Mouse (Mus musculus): ENCODE results near the gene Trim47. TPM values are rescaled to one million over a fixed set of nuclear protein-coding genes. Genes with fewer than 3 reads are reported as not detected.

Gene Trim47
- total RNA-seq, 2 experiments from 2014 or later, result 6.2 to 7.9 TPM

DNA sequence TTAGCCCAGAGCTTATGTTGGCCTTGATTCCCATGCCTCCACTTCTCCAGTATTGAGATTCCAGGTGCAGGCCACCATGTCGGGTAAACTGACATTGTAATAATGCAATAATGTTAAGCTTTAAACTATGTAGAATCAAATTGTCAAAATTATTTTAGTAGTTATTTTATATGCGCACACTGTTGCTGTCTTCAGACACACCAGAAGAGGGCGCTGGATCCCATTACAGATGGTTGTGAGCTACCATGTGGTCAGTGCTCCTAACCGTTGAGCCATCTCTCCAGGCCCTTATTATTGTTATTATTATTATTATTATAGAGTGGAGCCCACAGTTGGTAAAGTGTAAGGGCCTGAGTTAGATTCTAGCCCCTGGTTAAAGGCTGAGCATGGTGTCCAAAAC lies 15.9 kb downstream of the Trim47 start:
- intact Hi-C loops (cut with DNase I), result no loop called here
- DNase-seq (ENCODE audit: extremely low spot score in 1 of 2, low spot score in 2 of 2), result no peak

DNA sequence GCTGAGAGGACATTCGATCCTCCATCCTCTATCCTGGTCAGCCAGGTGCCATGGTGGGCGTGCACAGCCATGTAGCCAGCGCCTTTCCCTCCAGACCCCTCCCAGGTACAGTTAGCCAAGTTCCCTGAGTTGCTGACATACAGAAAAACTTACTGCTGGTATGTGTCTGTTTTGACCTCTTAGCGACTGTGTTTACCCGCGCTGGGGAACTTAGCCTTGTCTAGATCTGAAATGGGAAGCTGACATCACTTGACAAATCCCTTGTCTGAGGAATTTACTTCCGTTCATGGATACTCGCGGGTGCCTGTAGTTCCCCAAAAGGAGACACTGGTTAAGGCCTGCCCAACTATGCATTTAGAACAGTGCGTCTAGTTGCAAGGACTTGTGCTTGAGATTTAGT lies 16.5 kb downstream of the Trim47 start:
- intact Hi-C loops (cut with DNase I), result no loop called here
- DNase-seq (ENCODE audit: extremely low spot score in 1 of 2, low spot score in 2 of 2), result peak in 1 of 2 experiments; percentile 20

GRCm38 (mm10) chr11:116110131-116110530 lies 16.9 kb downstream of the Trim47 start:
- peak in 1 of 2 experiments; percentile 88 for DNase-seq (ENCODE audit: extremely low spot score in 1 of 2, low spot score in 2 of 2)
- intact Hi-C loops (cut with DNase I), result no loop called here

DNA sequence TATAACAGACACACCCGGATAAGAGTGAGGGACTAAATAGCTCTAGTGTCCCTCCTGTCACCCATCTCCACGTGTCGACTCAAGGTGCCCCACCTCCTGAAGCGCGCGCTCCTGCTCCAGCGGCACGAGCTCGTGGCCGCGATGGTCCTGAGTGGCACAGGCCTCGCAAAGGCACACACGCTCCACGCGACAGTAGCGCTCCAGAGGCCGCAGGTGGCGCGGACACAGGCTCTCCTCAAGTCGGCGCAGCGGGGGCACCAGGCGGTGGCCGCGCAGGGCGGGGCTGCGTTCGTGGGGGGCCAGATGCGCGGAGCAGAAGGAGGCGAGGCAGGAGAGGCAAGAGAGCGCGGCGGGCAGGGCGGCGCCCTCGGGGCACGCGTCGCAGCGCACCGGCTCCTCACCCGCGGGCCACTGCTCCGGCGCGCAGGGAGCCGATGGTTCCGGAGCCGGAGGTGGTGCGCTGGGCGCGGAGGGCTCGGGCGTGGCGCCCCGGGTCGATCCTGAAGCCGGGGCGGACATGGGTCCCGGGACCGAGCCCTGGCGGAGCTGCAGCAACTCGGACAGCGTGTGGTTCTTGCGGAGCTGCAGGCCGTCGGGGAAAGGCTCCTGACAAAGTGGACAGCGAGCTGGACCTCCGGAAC lies 17.4 kb downstream of the Trim47 start:
- DNase-seq (ENCODE audit: extremely low spot score in 1 of 2, low spot score in 2 of 2), result peak in 1 of 2 experiments; percentile 39
- intact Hi-C loops (cut with DNase I), result no loop called here

- DNase-seq (ENCODE audit: extremely low spot score in 1 of 2, low spot score in 2 of 2), result no peak
- intact Hi-C loops (cut with DNase I), result no loop called here
These were observed 18.4 kb downstream of the Trim47 start for GRCm38 (mm10) chr11:116108464-116109137.

GRCm38 (mm10) chr11:116107777-116108285 lies 19.2 kb downstream of the Trim47 start:
- no peak for DNase-seq (ENCODE audit: extremely low spot score in 1 of 2, low spot score in 2 of 2)
- intact Hi-C loops (cut with DNase I), result no loop called here

DNA sequence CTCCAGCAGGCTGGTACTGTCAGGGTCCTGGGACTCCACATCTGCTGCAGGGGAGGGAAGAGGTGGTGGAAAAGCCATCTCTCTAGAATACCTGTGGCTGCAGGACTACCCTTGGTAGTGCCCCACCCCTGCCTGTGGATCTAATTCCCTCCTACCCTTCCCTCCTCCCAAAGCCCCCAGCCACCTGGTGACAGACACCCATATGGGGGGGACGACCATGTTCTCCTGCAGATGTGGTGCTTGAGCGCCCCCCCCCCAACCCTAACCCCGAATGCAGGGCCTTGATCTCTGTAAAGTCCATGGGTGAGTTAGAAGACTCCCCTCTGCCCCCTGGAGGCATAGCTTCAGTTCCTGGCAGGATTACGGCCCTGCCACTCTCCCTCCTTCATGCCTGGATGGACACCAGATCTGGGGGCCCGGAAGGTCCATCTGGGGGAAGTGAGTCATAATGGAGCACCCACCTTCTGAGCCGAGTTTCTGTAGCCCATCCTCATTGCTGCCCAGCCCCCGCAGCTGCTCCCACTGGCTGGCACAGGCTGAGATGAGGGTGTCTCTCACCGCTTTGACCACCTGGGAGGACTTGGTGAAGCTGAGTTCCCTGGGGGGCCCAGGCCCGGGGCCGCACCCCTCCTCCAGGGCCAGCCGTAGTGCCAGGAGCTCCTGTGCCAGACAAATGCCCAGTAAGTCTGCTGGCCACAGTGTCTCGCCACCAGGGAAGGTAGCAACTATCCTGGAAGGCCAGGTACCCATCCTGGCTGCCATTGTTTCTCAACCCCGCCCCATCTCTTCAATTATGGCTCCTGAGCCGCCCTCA lies 19.8 kb downstream of the Trim47 start:
- intact Hi-C loops (cut with DNase I), result no loop called here
- no peak for DNase-seq (ENCODE audit: extremely low spot score in 1 of 2, low spot score in 2 of 2)

DNA sequence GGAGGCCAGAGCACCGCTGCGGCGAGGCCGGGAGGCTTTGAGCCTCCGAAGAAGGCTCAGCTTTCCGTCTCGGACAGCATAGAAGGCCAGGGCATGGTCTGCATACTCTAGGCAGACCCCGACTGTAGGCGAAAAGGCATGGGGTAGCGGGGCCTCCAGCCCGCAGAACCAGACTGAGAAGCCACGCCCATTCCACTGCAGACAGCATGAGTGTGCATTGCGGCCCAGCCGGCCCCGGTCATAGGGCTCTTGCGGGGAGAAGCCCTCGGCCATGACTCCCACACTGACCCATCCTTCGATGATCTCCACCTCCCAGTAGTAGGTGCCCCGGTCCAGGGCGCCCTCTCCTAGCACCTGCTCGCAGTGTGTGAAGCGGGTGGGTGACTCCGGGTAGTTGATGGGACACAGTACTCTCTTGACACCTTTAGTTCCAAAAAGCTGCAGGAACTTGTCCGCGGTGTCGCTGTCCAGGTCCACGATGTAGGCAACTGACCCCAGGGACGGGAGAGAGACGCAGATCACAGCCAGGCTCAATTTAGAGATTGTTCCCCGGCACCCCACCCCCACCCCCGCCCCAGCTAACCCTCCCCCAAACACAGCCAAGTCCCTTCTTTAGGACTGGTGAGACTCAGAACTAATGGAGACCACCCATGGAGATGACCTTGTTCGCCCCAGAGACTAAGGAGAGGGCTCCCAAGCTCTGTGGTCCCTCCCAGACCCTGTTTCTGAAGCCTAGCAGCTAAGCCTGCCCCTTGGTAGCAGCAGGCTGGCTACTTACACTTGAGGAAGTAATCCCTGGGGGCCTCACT lies 20.7 kb downstream of the Trim47 start:
- no peak for DNase-seq (ENCODE audit: extremely low spot score in 1 of 2, low spot score in 2 of 2)
- intact Hi-C loops (cut with DNase I), result no loop called here

- intact Hi-C loops (cut with DNase I), result no loop called here
- DNase-seq (ENCODE audit: extremely low spot score in 1 of 2, low spot score in 2 of 2), result no peak
These were observed 21.9 kb downstream of the Trim47 start for GRCm38 (mm10) chr11:116105065-116105464.

DNA sequence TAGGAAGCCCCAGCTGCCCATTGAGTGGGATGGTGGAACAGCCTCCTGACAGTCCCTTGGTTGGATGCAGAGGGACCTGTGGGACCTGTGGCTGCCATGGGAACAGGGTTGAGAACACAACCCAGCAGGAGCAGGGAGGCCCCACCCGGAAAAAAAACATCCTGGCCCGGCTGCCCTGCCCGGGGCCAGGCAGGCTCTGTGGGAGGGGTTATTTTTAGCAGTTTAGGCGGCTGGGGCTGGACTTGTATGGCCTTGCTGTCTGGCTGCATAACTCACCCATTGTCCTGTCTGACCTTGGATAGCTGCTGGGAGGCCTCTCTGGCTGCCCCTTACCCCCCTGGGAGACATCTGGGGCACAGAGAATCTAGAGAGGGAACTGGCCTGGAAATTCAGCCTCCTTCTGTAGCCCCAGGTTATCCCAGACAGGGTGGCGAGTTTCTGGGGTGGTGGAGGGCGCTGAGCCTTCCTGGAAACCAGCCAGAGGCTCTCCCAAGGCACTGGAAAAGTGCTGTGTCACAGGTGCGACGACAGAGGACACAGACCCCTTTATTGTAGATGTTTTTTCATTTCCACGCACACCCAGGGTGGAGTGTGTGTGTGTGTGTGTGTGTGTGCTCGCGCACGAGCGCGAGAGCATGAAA lies 22.9 kb downstream of the Trim47 start:
- intact Hi-C loops (cut with DNase I), result no loop called here
- peak in 1 of 2 experiments; percentile 87 for DNase-seq (ENCODE audit: extremely low spot score in 1 of 2, low spot score in 2 of 2)

GRCm38 (mm10) chr11:116103572-116103971 lies 23.4 kb downstream of the Trim47 start:
- no peak for DNase-seq (ENCODE audit: extremely low spot score in 1 of 2, low spot score in 2 of 2)
- intact Hi-C loops (cut with DNase I), result no loop called here

DNA sequence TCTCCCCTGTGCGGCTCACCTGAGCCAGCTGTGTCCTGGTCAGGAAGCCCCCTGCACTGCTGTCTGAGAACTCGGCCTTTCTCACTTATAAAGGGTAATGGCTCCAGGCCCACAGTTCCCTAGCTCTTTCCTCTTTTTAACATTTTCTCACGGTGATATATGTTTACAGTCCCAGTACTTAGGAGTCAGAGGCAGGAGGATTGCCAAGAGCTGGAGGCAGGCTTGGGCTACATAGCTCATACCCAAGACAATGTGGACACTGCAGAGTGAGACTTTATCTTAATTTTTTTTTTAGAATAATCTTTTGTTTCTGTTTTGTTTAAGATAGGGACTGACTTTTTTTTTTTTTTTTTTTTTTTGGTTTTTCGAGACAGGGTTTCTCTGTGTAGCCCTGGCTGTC lies 24.5 kb downstream of the Trim47 start:
- intact Hi-C loops (cut with DNase I), result no loop called here

DNA sequence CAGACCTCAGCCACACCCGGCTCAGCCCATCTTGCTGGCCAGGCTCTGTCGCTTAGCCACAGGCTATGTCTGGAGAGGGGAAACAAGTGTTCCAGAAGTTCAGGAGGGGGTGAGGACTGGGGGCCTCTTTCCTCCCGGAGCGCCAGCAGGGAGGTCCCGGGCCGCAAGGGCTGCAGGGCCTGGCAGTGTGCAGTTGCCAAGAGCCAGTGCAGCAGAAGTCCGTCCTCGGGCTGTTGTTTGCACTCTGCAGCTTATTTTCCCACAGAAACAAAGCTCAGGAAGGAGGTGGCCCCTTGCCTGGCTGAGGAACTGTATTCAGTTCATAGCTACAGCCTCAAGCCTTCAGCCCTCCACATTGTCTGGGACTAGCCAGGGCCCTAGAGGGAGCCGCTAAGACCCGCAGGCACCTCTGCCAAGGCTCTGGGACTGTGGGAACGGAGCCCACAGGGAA lies 25.1 kb downstream of the Trim47 start:
- intact Hi-C loops (cut with DNase I), result no loop called here
- DNase-seq (ENCODE audit: extremely low spot score in 1 of 2, low spot score in 2 of 2), result peak; percentile 39 to 82

More for the DNA sequence above, 24.5 kb downstream of the Trim47 start:
- DNase-seq (ENCODE audit: extremely low spot score in 1 of 2, low spot score in 2 of 2), result no peak

- intact Hi-C loops (cut with DNase I), result no loop called here
- DNase-seq (ENCODE audit: extremely low spot score in 1 of 2, low spot score in 2 of 2), result no peak
These were observed 26.2 kb downstream of the Trim47 start for GRCm38 (mm10) chr11:116100839-116101238.

DNA sequence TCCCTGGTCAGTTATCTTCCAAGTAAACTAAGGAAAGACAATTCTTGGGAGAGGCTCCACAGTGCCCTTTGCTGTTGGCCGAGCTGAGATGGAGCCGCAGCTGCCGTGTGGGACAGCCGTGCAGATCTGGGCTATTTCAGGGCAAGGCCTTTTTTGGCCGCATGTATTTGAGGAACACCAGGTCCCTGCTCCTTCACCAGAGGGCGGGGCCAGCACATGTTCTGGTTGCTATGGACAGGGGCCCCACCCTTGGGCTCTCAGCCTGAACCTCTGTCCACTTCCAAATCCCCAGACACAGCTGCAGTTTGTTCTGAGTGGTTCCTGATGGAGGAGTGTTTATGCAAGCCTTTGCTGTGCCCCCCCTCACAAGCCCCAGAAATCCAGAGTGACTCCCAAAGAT lies 26.6 kb downstream of the Trim47 start:
- intact Hi-C loops (cut with DNase I), result no loop called here
- no peak for DNase-seq (ENCODE audit: extremely low spot score in 1 of 2, low spot score in 2 of 2)

DNA sequence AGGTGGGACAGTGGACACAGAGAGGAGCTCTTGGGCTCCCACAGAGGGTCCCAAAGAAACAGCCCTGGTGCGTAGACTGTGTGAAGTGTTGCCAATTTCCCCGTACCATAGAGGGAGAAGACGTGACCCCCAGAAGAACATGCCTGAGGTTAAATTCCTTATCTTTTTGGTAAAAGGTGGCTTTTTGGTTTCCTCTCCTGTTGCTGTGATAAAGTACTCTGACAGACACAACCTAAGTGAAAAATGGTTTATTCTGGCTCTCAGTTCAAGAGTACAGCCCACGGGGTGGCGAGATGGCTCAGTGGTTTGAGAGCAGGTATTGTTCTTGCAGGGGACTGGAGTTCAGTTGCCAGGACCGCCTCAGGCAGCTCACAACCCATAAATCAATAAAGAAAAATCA lies 27.5 kb downstream of the Trim47 start:
- intact Hi-C loops (cut with DNase I), result no loop called here
- DNase-seq (ENCODE audit: extremely low spot score in 1 of 2, low spot score in 2 of 2), result no peak

GRCm38 (mm10) chr11:116098711-116099460 lies 28.1 kb downstream of the Trim47 start:
- no peak for DNase-seq (ENCODE audit: extremely low spot score in 1 of 2, low spot score in 2 of 2)
- intact Hi-C loops (cut with DNase I), result no loop called here

All from left cerebral cortex, postnatal 10 days (tissue).